Mouse (Mus musculus): ENCODE results near the gene Dse. TPM values are rescaled to one million over a fixed set of nuclear protein-coding genes. Genes with fewer than 3 reads are reported as not detected.

Gene Dse
- total and polyA plus RNA-seq, 2 experiments, result 4.4 to 12.5 TPM

- no peak for TF ChIP-seq POLR2A (IDR thresholded peaks at IDR 0.05; ENCODE audit: extremely low read depth, insufficient read depth, low read length)
- no peak for TF ChIP-seq CTCF (IDR thresholded peaks at IDR 0.05; ENCODE audit: low read depth, low read length)
- DNase-seq (ENCODE audit: extremely low read depth, low read depth, low spot score), result no peak
- no peaks in the 10 kb centered on the region for H3K4me1 ChIP-seq (ENCODE audit: control insufficient read depth, insufficient read depth, low read length)
- no peaks in the 10 kb centered on the region for H3K27me3 ChIP-seq (ENCODE audit: control insufficient read depth, insufficient read depth, low read length)
- no peaks in the 10 kb centered on the region for H3K79me2 ChIP-seq (ENCODE audit: control insufficient read depth, insufficient read depth, low read length)
- 79% methylated on average over 4 of the region's 4 CpGs for WGBS
- H3K27ac ChIP-seq (replicated peaks; ENCODE audit: insufficient read depth, low read depth, low read length), result no peak overlapping the region
- H3K4me3 ChIP-seq (ENCODE audit: insufficient read depth, low read depth, low read length), result no peak overlapping the region
- H3K36me3 ChIP-seq (ENCODE audit: control insufficient read depth, insufficient read depth, low read length), result no peaks in the 10 kb centered on the region
- no peak overlapping the region for H3K9ac ChIP-seq (ENCODE audit: low read depth, low read length)
Measured at GRCm38 (mm10) chr10:34238536-34238935, 31.0 kb upstream of the Dse start.

GRCm38 (mm10) chr10:34236569-34236968 is 29.1 kb upstream of the Dse start:
- no peaks in the 10 kb centered on the region for H3K79me2 ChIP-seq (ENCODE audit: control insufficient read depth, insufficient read depth, low read length)
- H3K36me3 ChIP-seq (ENCODE audit: control insufficient read depth, insufficient read depth, low read length), result no peaks in the 10 kb centered on the region
- H3K4me3 ChIP-seq (ENCODE audit: insufficient read depth, low read depth, low read length), result no peak overlapping the region
- TF ChIP-seq POLR2A (IDR thresholded peaks at IDR 0.05; ENCODE audit: extremely low read depth, insufficient read depth, low read length), result no peak
- no peak for TF ChIP-seq CTCF (IDR thresholded peaks at IDR 0.05; ENCODE audit: low read depth, low read length)
- WGBS, result 74% methylated on average over 5 of the region's 5 CpGs
- no peak overlapping the region for H3K27ac ChIP-seq (replicated peaks; ENCODE audit: insufficient read depth, low read depth, low read length)
- H3K4me1 ChIP-seq (ENCODE audit: control insufficient read depth, insufficient read depth, low read length), result no peaks in the 10 kb centered on the region
- no peak for DNase-seq (ENCODE audit: extremely low read depth, low read depth, low spot score)
- H3K27me3 ChIP-seq (ENCODE audit: control insufficient read depth, insufficient read depth, low read length), result no peaks in the 10 kb centered on the region
- H3K9ac ChIP-seq (ENCODE audit: low read depth, low read length), result no peak overlapping the region

- Histone ChIP-seq H3K4me1 (ENCODE audit: control insufficient read depth, insufficient read depth, low read length) (no peaks in the 10 kb centered on the region), H3K36me3 (ENCODE audit: control insufficient read depth, insufficient read depth, low read length) (no peaks in the 10 kb centered on the region), H3K27me3 (ENCODE audit: control insufficient read depth, insufficient read depth, low read length) (no peaks in the 10 kb centered on the region), H3K4me3 (ENCODE audit: insufficient read depth, low read depth, low read length) (no peak overlapping the region), H3K79me2 (ENCODE audit: control insufficient read depth, insufficient read depth, low read length) (no peaks in the 10 kb centered on the region), H3K27ac (replicated peaks; ENCODE audit: insufficient read depth, low read depth, low read length) (0 out of 2 replicates have a peak overlapping the region, but pooled peaks have one; percentile 25), H3K9ac (ENCODE audit: low read depth, low read length) (no peak overlapping the region)
- no peak for DNase-seq (ENCODE audit: extremely low read depth, low read depth, low spot score)
- TF ChIP-seq POLR2A (IDR thresholded peaks at IDR 0.05; ENCODE audit: extremely low read depth, insufficient read depth, low read length) (no peak), CTCF (IDR thresholded peaks at IDR 0.05; ENCODE audit: low read depth, low read length) (no peak)
- WGBS, result 27% methylated on average over 3 of the region's 3 CpGs
Measured at GRCm38 (mm10) chr10:34235384-34235783, 27.9 kb upstream of the Dse start.

- Histone ChIP-seq H3K79me2 (ENCODE audit: control insufficient read depth, insufficient read depth, low read length) (no peaks in the 10 kb centered on the region), H3K4me3 (ENCODE audit: insufficient read depth, low read depth, low read length) (no peak overlapping the region), H3K36me3 (ENCODE audit: control insufficient read depth, insufficient read depth, low read length) (no peaks in the 10 kb centered on the region), H3K9ac (ENCODE audit: low read depth, low read length) (no peak overlapping the region), H3K27ac (replicated peaks; ENCODE audit: insufficient read depth, low read depth, low read length) (no peak overlapping the region), H3K27me3 (ENCODE audit: control insufficient read depth, insufficient read depth, low read length) (no peaks in the 10 kb centered on the region), H3K4me1 (ENCODE audit: control insufficient read depth, insufficient read depth, low read length) (no peaks in the 10 kb centered on the region)
- TF ChIP-seq CTCF (IDR thresholded peaks at IDR 0.05; ENCODE audit: low read depth, low read length), result no peak
- no peak for TF ChIP-seq POLR2A (IDR thresholded peaks at IDR 0.05; ENCODE audit: extremely low read depth, insufficient read depth, low read length)
- DNase-seq (ENCODE audit: extremely low read depth, low read depth, low spot score), result peak; percentile 19
- WGBS, result 32% methylated on average over 2 of the region's 2 CpGs
Measured at GRCm38 (mm10) chr10:34233931-34234745, 26.6 kb upstream of the Dse start.

GRCm38 (mm10) chr10:34233418-34233817 is 25.9 kb upstream of the Dse start:
- TF ChIP-seq POLR2A (IDR thresholded peaks at IDR 0.05; ENCODE audit: extremely low read depth, insufficient read depth, low read length), result no peak
- no peak for TF ChIP-seq CTCF (IDR thresholded peaks at IDR 0.05; ENCODE audit: low read depth, low read length)
- H3K4me3 ChIP-seq (ENCODE audit: insufficient read depth, low read depth, low read length), result no peak overlapping the region
- WGBS, result 85% methylated on average over 1 of the region's 1 CpGs
- no peak for DNase-seq (ENCODE audit: extremely low read depth, low read depth, low spot score)
- H3K27me3 ChIP-seq (ENCODE audit: control insufficient read depth, insufficient read depth, low read length), result no peaks in the 10 kb centered on the region
- no peak overlapping the region for H3K9ac ChIP-seq (ENCODE audit: low read depth, low read length)
- no peaks in the 10 kb centered on the region for H3K36me3 ChIP-seq (ENCODE audit: control insufficient read depth, insufficient read depth, low read length)
- no peaks in the 10 kb centered on the region for H3K4me1 ChIP-seq (ENCODE audit: control insufficient read depth, insufficient read depth, low read length)
- no peak overlapping the region for H3K27ac ChIP-seq (replicated peaks; ENCODE audit: insufficient read depth, low read depth, low read length)
- H3K79me2 ChIP-seq (ENCODE audit: control insufficient read depth, insufficient read depth, low read length), result no peaks in the 10 kb centered on the region

- no peak for TF ChIP-seq CTCF (IDR thresholded peaks at IDR 0.05; ENCODE audit: low read depth, low read length)
- no peak for TF ChIP-seq POLR2A (IDR thresholded peaks at IDR 0.05; ENCODE audit: extremely low read depth, insufficient read depth, low read length)
- Histone ChIP-seq H3K27me3 (ENCODE audit: control insufficient read depth, insufficient read depth, low read length) (no peaks in the 10 kb centered on the region), H3K4me1 (ENCODE audit: control insufficient read depth, insufficient read depth, low read length) (no peaks in the 10 kb centered on the region), H3K9ac (ENCODE audit: low read depth, low read length) (no peak overlapping the region), H3K4me3 (ENCODE audit: insufficient read depth, low read depth, low read length) (no peak overlapping the region), H3K36me3 (ENCODE audit: control insufficient read depth, insufficient read depth, low read length) (no peaks in the 10 kb centered on the region), H3K79me2 (ENCODE audit: control insufficient read depth, insufficient read depth, low read length) (no peaks in the 10 kb centered on the region), H3K27ac (replicated peaks; ENCODE audit: insufficient read depth, low read depth, low read length) (no peak overlapping the region)
- DNase-seq (ENCODE audit: extremely low read depth, low read depth, low spot score), result no peak
- WGBS, result 38% methylated on average over 5 of the region's 5 CpGs
Measured at GRCm38 (mm10) chr10:34230121-34230675, 22.7 kb upstream of the Dse start.

Measured in liver, adult 2 months (tissue).